Mouse (Mus musculus): ENCODE results near the gene H2-M1.

DNA sequence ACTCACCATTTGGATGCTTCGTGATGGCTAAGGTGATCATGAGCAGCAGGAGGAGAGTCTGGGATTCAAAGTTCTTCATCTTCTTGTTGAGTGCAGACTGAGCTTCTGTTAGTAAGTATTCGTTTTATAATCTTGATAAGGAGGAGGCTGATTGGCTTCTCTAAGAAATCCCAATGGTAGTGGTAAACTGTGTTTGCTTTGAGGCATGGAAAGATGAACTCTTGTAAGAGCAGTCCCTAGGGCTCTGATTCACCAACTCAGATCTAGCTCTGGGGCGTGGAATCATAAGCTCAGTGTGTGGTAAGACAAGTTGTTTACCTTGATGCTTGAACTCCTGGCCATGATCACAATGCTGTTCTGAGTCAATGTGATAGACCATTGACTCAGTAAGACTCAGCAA, at the start of gene H2-M1:
- TF ChIP-seq CTCF (IDR thresholded peaks at IDR 0.05; ENCODE audit: extremely low read depth, insufficient read depth, insufficient read length, insufficient replicate concordance) (no peak), POLR2A (IDR thresholded peaks at IDR 0.05; ENCODE audit: low read depth, low read length) (no peak)
